In genomic region chr11:109394758-109395157, GRCm38 (mm10) we compare ENCODE assay signal across 39 mouse cellular contexts. TPM values are rescaled to one million over a fixed set of nuclear protein-coding genes. Genes with fewer than 3 reads are reported as not detected.
DNase-seq lines count a peak whose midpoint lies in the region; ATAC-seq lines count a peak whose summit lies in the region.
"Had no signal": no experiment of that assay in that cellular context is flagged by ENCODE, and none has a peak within 500 bp of the region (broad histone marks: within the 10 kb centered on the region; RNA-seq: fewer than 3 reads in every experiment).

No protein-coding gene starts in this region.

- peak; percentile 25 to 38 for DNase-seq in adrenal gland, postnatal 36 days
- DNase-seq in adrenal gland, postnatal 25 days = no peak
- peak; percentile 48 for DNase-seq in kidney, adult 11 months
- DNase-seq in kidney, adult 8-10 months = peak; percentile 29 to 50
- peak; percentile 57 for DNase-seq in kidney, postnatal 14 days
- no peak for DNase-seq in spleen, postnatal 36 days (ENCODE audit: low spot score in 2 of 2)
- DNase-seq: adrenal gland, adult 8-10 months; cerebellum, adult 9-10 months; cerebellum, postnatal 36 days; gastrocnemius, postnatal 36 days; heart, postnatal 36 days; lung, postnatal 36 days; thymus, postnatal 4 days had no signal

- no peak overlapping the region for H3K4me3 ChIP-seq in kidney, embryonic 14.5 days (ENCODE audit: low read length)
- H3K4me3 ChIP-seq: forebrain, embryonic 13.5 days; hindbrain, embryonic 12.5 days; limb, embryonic 13.5 days; megakaryocyte, embryonic 14.5 days; midbrain, embryonic 12.5 days; myocyte; neural tube, embryonic 12.5 days had no signal

- H3K4me1 ChIP-seq in kidney, embryonic 14.5 days (ENCODE audit: control insufficient read depth, insufficient read depth, low read length) = peaks cover 4% of the 10 kb centered on the region; the same call in 1 of the 2 replicates
- H3K4me1 ChIP-seq: forebrain, embryonic 13.5 days; hindbrain, embryonic 12.5 days; limb, embryonic 13.5 days; midbrain, embryonic 12.5 days; neural tube, embryonic 12.5 days had no signal

- peaks cover 30% of the 10 kb centered on the region for H3K36me3 ChIP-seq in kidney, embryonic 14.5 days (ENCODE audit: control insufficient read depth, insufficient read depth, low read length)

- 41% methylated on average over 9 of the region's 9 CpGs for WGBS in kidney, embryonic 14.5 days

- no peak overlapping the region for H3K4me2 ChIP-seq in kidney, embryonic 14.5 days (replicated peaks; ENCODE audit: low read depth, low read length)
- H3K4me2 ChIP-seq: forebrain, embryonic 13.5 days; hindbrain, embryonic 12.5 days; limb, embryonic 13.5 days; liver, embryonic 11.5 days; midbrain, embryonic 12.5 days; neural tube, embryonic 12.5 days had no signal

- H3K9me3 ChIP-seq in kidney, embryonic 14.5 days (ENCODE audit: control insufficient read depth, low read length) = no peaks in the 10 kb centered on the region
- H3K9me3 ChIP-seq: forebrain, embryonic 13.5 days; hindbrain, embryonic 12.5 days; limb, embryonic 13.5 days; megakaryocyte, embryonic 14.5 days; midbrain, embryonic 12.5 days; neural tube, embryonic 12.5 days had no signal

- no peak for ATAC-seq in kidney, embryonic 14.5 days (ENCODE audit: low FRiP score, low TSS enrichment)
- ATAC-seq in megakaryocyte progenitor cell, adult 5-6 weeks (replicated peaks; ENCODE audit: poor library complexity) = no peak
- ATAC-seq: forebrain, embryonic 13.5 days; hindbrain, postnatal 0 days; intestine, embryonic 16.5 days; Patski had no signal

- no peak overlapping the region for H3K27ac ChIP-seq in kidney, embryonic 14.5 days (ENCODE audit: low read depth, low read length)
- H3K27ac ChIP-seq: forebrain, embryonic 13.5 days; hindbrain, embryonic 12.5 days; hindbrain, postnatal 0 days; limb, embryonic 13.5 days; midbrain, embryonic 12.5 days; neural tube, embryonic 12.5 days had no signal

- no peak overlapping the region for H3K9ac ChIP-seq in kidney, embryonic 14.5 days (ENCODE audit: low read depth, low read length)
- H3K9ac ChIP-seq: forebrain, embryonic 13.5 days; hindbrain, embryonic 12.5 days; limb, embryonic 13.5 days; midbrain, embryonic 12.5 days; neural tube, embryonic 12.5 days had no signal

- no peaks in the 10 kb centered on the region for H3K27me3 ChIP-seq in kidney, embryonic 14.5 days (ENCODE audit: control insufficient read depth, insufficient read depth, low read length)
- H3K27me3 ChIP-seq: forebrain, embryonic 13.5 days; hindbrain, embryonic 12.5 days; limb, embryonic 13.5 days; megakaryocyte, embryonic 14.5 days; midbrain, embryonic 12.5 days; neural tube, embryonic 12.5 days; Patski had no signal

RNA-seq across cellular contexts. Expression of gene 9930022D16Rik, which starts 19.0 kb away (rescaled TPM):
- total RNA-seq in adrenal gland, postnatal 36 days (2021) = not detected
- not detected in 2 replicates for total RNA-seq in adrenal gland, postnatal 25 days (2021)
- polyA plus RNA-seq in kidney, embryonic 14.5 days (2014; fragmentation: Nextera tagmentation; extraction: Ambion mirVana) = not detected in 2 replicates
- not detected in 2 replicates for total RNA-seq in megakaryocyte progenitor cell, adult 5-6 weeks (2015)
- total RNA-seq in megakaryocyte progenitor cell, adult 5-6 weeks (2017) = not detected in 2 replicates
- total RNA-seq: adrenal gland, adult 8-10 months; gastrocnemius, adult 18-20 months; gastrocnemius, postnatal 36 days; heart, postnatal 36 days; hindbrain, postnatal 0 days; layer of hippocampus, adult 18-20 months; layer of hippocampus, postnatal 25 days; left cerebral cortex, adult 8-10 months; left cerebral cortex, postnatal 36 days; midbrain, postnatal 0 days had no signal
- polyA plus RNA-seq: brain, embryonic 14.5 days; embryonic facial prominence, embryonic 11.5 days; forebrain, embryonic 13.5 days; heart, embryonic 16.5 days; hindbrain, embryonic 12.5 days; hindbrain, postnatal 0 days; intestine, embryonic 16.5 days; limb, embryonic 13.5 days; liver, embryonic 11.5 days; liver, embryonic 16.5 days; lung, embryonic 16.5 days; midbrain, embryonic 12.5 days; midbrain, postnatal 0 days; myocyte; neural tube, embryonic 12.5 days; Patski; stomach, embryonic 14.5 days; testis, adult 2 months had no signal

RNA-seq across cellular contexts. Expression of gene Amz2, which starts 31.0 kb away (rescaled TPM):
- total RNA-seq in adrenal gland, postnatal 36 days (2021) = 10 to 100 TPM; 36.7 to 49.2 TPM
- total RNA-seq in adrenal gland, postnatal 25 days (2021) = 41.9 and 53.9 TPM in 2 replicates
- polyA plus RNA-seq in kidney, embryonic 14.5 days (2014; fragmentation: Nextera tagmentation; extraction: Ambion mirVana) = 42.1 and 49.8 TPM in 2 replicates
- 34.0 and 37.6 TPM in 2 replicates for total RNA-seq in megakaryocyte progenitor cell, adult 5-6 weeks (2015)
- total RNA-seq in megakaryocyte progenitor cell, adult 5-6 weeks (2017) = 51.8 and 65.5 TPM in 2 replicates

RNA-seq across cellular contexts. Expression of gene Gna13, which starts 32.1 kb away (rescaled TPM):
- total RNA-seq in adrenal gland, postnatal 36 days (2021) = 10 to 100 TPM; 65.2 to 70.7 TPM
- 52.6 and 68.3 TPM in 2 replicates for total RNA-seq in adrenal gland, postnatal 25 days (2021)
- 19.0 and 31.0 TPM in 2 replicates for polyA plus RNA-seq in kidney, embryonic 14.5 days (2014; fragmentation: Nextera tagmentation; extraction: Ambion mirVana)
- total RNA-seq in megakaryocyte progenitor cell, adult 5-6 weeks (2015) = 50.4 and 59.9 TPM in 2 replicates
- total RNA-seq in megakaryocyte progenitor cell, adult 5-6 weeks (2017) = 36.3 and 42.8 TPM in 2 replicates

Comparison
In these comparisons a context has a peak if more than half of its experiments do, and no peak if none do; other contexts are left out.
1. DNase-seq: peak in adrenal gland, postnatal 36 days (2 of 2), kidney, adult 11 months (single experiment), kidney, adult 8-10 months (2 of 2) and kidney, postnatal 14 days (single experiment); none in adrenal gland, postnatal 25 days (single experiment) and spleen, postnatal 36 days (0 of 2).